Mouse (Mus musculus): ENCODE measurements at regions not wholly inside any gene's neighbourhood (a gene's known extent, or its start where the extent isn't known, plus 50 kb on each side); places are given as distances from the start of the nearest gene placed in this dataset.
A peak's percentile ranks its signal among the peaks of the same experiment; 100 is the strongest.

GRCm38 (mm10) chr2:160591446-160592180 is 54.1 kb upstream of the Top1 start:
- TF ChIP-seq CTCF (IDR thresholded peaks at IDR 0.05): no peak
- 90% methylated on average over 18 of the region's 18 CpGs for WGBS
- DNase-seq (ENCODE audit: low spot score) (no peak), ATAC-seq (ENCODE audit: low FRiP score) (no peak)
- no peak overlapping the region for H3K4me3 ChIP-seq (ENCODE audit: low read depth, low read length)
- H3K4me2 ChIP-seq (ENCODE audit: low read depth, low read length, poor library complexity, severe bottlenecking): no peak overlapping the region
- no peaks in the 10 kb centered on the region for H3K9me3 ChIP-seq (ENCODE audit: low read length)
- no peak overlapping the region for H3K27ac ChIP-seq (ENCODE audit: low read depth, low read length)
- H3K4me1 ChIP-seq (ENCODE audit: insufficient read depth, low read length): no peaks in the 10 kb centered on the region
- no peak overlapping the region for H3K9ac ChIP-seq (replicated peaks; ENCODE audit: low read length, poor library complexity, severe bottlenecking)
- H3K27me3 ChIP-seq (ENCODE audit: insufficient read depth, low read length): no peaks in the 10 kb centered on the region
- no peaks in the 10 kb centered on the region for H3K36me3 ChIP-seq (ENCODE audit: insufficient read depth, low read length)

GRCm38 (mm10) chr2:160593035-160593434 is 52.7 kb upstream of the Top1 start:
- H3K4me2 ChIP-seq (ENCODE audit: low read depth, low read length, poor library complexity, severe bottlenecking): no peak overlapping the region
- TF ChIP-seq CTCF (IDR thresholded peaks at IDR 0.05): peak; percentile 97
- no peaks in the 10 kb centered on the region for H3K9me3 ChIP-seq (ENCODE audit: low read length)
- WGBS: 2% methylated on average over 2 of the region's 2 CpGs
- H3K27ac ChIP-seq (ENCODE audit: low read depth, low read length): no peak overlapping the region
- DNase-seq (ENCODE audit: low spot score): peak; percentile 75
- H3K4me3 ChIP-seq (ENCODE audit: low read depth, low read length): no peak overlapping the region
- no peak overlapping the region for H3K9ac ChIP-seq (replicated peaks; ENCODE audit: low read length, poor library complexity, severe bottlenecking)
- ATAC-seq (ENCODE audit: low FRiP score): no peak
- H3K36me3 ChIP-seq (ENCODE audit: insufficient read depth, low read length): no peaks in the 10 kb centered on the region
- H3K27me3 ChIP-seq (ENCODE audit: insufficient read depth, low read length): no peaks in the 10 kb centered on the region
- no peaks in the 10 kb centered on the region for H3K4me1 ChIP-seq (ENCODE audit: insufficient read depth, low read length)
